ENCODE assay signal across 9 mouse cellular contexts in the genomic region with DNA sequence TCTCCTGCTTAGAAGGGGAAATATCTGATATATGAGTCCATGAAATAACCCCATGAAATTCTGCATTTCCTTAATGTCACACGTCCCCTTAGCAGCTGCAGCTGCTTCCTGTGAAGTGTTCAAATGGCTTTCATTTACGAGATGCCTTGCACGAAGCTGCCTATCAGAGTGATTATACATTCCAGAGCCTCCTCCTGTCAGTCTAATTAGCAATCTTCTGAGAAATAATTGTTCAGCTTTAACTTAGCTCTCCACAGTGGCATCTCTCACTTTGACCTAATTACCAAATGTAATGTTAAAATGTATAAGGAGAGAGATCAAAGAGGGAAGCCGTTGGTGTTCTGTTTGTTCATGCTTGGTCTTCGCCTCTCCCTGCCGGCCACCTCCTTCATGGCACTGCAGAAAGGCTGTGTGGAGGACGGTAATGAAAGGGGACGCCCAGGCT.
DNase-seq lines count a peak whose midpoint lies in the region; ATAC-seq lines count a peak whose summit lies in the region.
"Had no signal": no experiment of that assay in that cellular context is flagged by ENCODE, and none has a peak within 500 bp of the region (broad histone marks: within the 10 kb centered on the region; RNA-seq: fewer than 3 reads in every experiment).

No protein-coding gene starts in this region.

- no peaks in the 10 kb centered on the region for H3K27me3 ChIP-seq in hindbrain, embryonic 10.5 days (ENCODE audit: insufficient read depth, poor library complexity, severe bottlenecking)
- no peaks in the 10 kb centered on the region for H3K27me3 ChIP-seq in midbrain, embryonic 12.5 days

- WGBS in hindbrain, embryonic 10.5 days, result 29% methylated on average over 8 of the region's 8 CpGs
- 16% methylated on average over 8 of the region's 8 CpGs for WGBS in midbrain, embryonic 12.5 days

- H3K36me3 ChIP-seq in hindbrain, embryonic 10.5 days, result peaks cover 8% of the 10 kb centered on the region
- 0 out of 2 replicates have a peak, but pooled peaks cover 7% of the 10 kb centered on the region for H3K36me3 ChIP-seq in midbrain, embryonic 12.5 days

- H3K4me2 ChIP-seq in midbrain, embryonic 12.5 days (replicated peaks), result peak overlapping the region; percentile 19; the same call in 1 of the 2 replicates

- H3K4me3 ChIP-seq in hindbrain, embryonic 10.5 days, result no peak overlapping the region
- H3K4me3 ChIP-seq in midbrain, embryonic 12.5 days, result no peak overlapping the region
- H3K4me3 ChIP-seq: left cerebral cortex, adult 2 months had no signal

- no peak overlapping the region; the same call in 1 of the 2 replicates for H3K9ac ChIP-seq in midbrain, embryonic 12.5 days (replicated peaks)

- peak overlapping the region; percentile 64 for H3K27ac ChIP-seq in hindbrain, embryonic 10.5 days
- H3K27ac ChIP-seq in midbrain, embryonic 12.5 days (replicated peaks), result peak overlapping the region; percentile 54
- H3K27ac ChIP-seq: left cerebral cortex, adult 2 months had no signal

- peak; percentile 53 for DNase-seq in embryo, embryonic 10 days (ENCODE audit: low spot score)
- no peak for DNase-seq in hindbrain, embryonic 10.5 days (ENCODE audit: low spot score)
- DNase-seq in adrenal gland, adult 18-20 months (ENCODE audit: low spot score in 2 of 2), result no peak
- DNase-seq in heart, adult 18-20 months, result no peak
- no peak for DNase-seq in urinary bladder, postnatal 4 days (ENCODE audit: low spot score in 2 of 2)
- DNase-seq: cerebellum, adult 11 months had no signal

- H3K4me1 ChIP-seq in hindbrain, embryonic 10.5 days (replicated peaks), result peaks cover 51% of the 10 kb centered on the region
- peaks cover 59% of the 10 kb centered on the region for H3K4me1 ChIP-seq in midbrain, embryonic 12.5 days

- peaks cover 6% of the 10 kb centered on the region; the same call in 1 of the 2 replicates for H3K9me3 ChIP-seq in hindbrain, embryonic 10.5 days
- H3K9me3 ChIP-seq in midbrain, embryonic 12.5 days, result no peaks in the 10 kb centered on the region

- peak; percentile 18 for ATAC-seq in CD4-positive, CD25-positive, alpha-beta regulatory T cell, adult 4 months
- peak; percentile 66 for ATAC-seq in midbrain, embryonic 12.5 days (ENCODE audit: low FRiP score, low read depth)
